Mouse (Mus musculus): ENCODE data around the gene Zfp46. TPM values are rescaled to one million over a fixed set of nuclear protein-coding genes. Genes with fewer than 3 reads are reported as not detected.

Gene Zfp46
- polyA plus RNA-seq, 1 experiment = 26.3 TPM

DNA sequence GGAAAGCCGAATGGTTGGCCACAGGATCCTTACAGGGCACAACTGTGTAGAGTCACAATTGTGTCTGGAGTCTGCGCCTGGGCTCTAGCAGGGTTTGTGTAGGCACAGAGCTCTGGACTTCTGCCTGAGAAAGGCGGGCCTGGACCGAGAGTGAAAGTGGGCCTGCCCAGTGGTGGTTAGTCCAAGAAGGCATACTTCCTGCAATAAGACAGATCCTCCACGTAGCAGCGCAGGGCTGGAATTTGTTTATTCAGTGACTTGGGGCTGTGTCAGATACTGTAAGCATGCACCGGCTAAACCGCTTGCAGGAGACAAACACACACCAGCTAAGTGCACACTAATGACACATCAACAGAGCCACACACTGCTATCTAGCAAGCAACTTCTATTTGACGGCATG is 34.7 kb upstream of the Zfp46 start:
- no peak for TF ChIP-seq POLR2A (IDR thresholded peaks at IDR 0.05; ENCODE audit: borderline replicate concordance, insufficient read depth, low read length)
- TF ChIP-seq CTCF (IDR thresholded peaks at IDR 0.05; ENCODE audit: borderline replicate concordance, insufficient read depth, low read depth, low read length) = no peak
- no peak for DNase-seq
- H3K4me3 ChIP-seq (replicated peaks; ENCODE audit: insufficient read depth, low read depth, low read length) = no peak overlapping the region
- peaks cover 11% of the 10 kb centered on the region for H3K4me1 ChIP-seq (ENCODE audit: control insufficient read depth, insufficient read depth, low read length)
- no peak overlapping the region for H3K27ac ChIP-seq (ENCODE audit: insufficient read depth, low read length)
- H3K27me3 ChIP-seq (ENCODE audit: control insufficient read depth, insufficient read depth, low read length) = peaks cover 9% of the 10 kb centered on the region; the same call in 1 of the 2 replicates
- 49% methylated on average over 9 of the region's 9 CpGs for WGBS

- no peaks in the 10 kb centered on the region for H3K27me3 ChIP-seq (ENCODE audit: control insufficient read depth, insufficient read depth, low read length)
- 56% methylated on average over 6 of the region's 6 CpGs for WGBS
- TF ChIP-seq POLR2A (IDR thresholded peaks at IDR 0.05; ENCODE audit: borderline replicate concordance, insufficient read depth, low read length) (no peak), CTCF (IDR thresholded peaks at IDR 0.05; ENCODE audit: borderline replicate concordance, insufficient read depth, low read depth, low read length) (no peak)
- no peaks in the 10 kb centered on the region for H3K4me1 ChIP-seq (ENCODE audit: control insufficient read depth, insufficient read depth, low read length)
- H3K4me3 ChIP-seq (replicated peaks; ENCODE audit: insufficient read depth, low read depth, low read length) = no peak overlapping the region
- H3K27ac ChIP-seq (ENCODE audit: insufficient read depth, low read length) = no peak overlapping the region
- no peak for DNase-seq
These were observed 28.6 kb upstream of the Zfp46 start for GRCm38 (mm10) chr4:136255919-136256318.

- TF ChIP-seq POLR2A (IDR thresholded peaks at IDR 0.05; ENCODE audit: borderline replicate concordance, insufficient read depth, low read length) (no peak), CTCF (IDR thresholded peaks at IDR 0.05; ENCODE audit: borderline replicate concordance, insufficient read depth, low read depth, low read length) (no peak)
- 80% methylated on average over 10 of the region's 10 CpGs for WGBS
These were observed 27.8 kb upstream of the Zfp46 start for GRCm38 (mm10) chr4:136256696-136257095.

DNA sequence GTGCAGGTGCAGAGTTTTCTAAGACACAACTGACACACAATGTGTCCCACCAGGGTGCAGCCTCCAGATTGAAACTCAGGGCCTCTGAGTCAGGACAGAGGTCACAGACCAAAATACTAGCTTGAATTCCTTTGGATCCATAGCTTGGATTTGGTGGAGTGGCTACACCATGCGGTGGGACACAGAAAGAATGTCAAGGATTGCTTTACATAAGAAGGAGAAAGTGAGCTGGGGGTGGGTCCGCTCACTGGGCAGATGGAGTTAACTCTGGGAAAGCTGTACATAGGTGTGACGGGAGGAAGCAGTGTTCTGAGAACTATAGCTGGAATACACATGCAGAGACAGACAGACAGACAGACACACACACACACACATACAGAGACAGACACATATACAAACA is 24.6 kb upstream of the Zfp46 start:
- TF ChIP-seq POLR2A (IDR thresholded peaks at IDR 0.05; ENCODE audit: borderline replicate concordance, insufficient read depth, low read length) (no peak), CTCF (IDR thresholded peaks at IDR 0.05; ENCODE audit: borderline replicate concordance, insufficient read depth, low read depth, low read length) (no peak)
- no peak overlapping the region for H3K4me3 ChIP-seq (replicated peaks; ENCODE audit: insufficient read depth, low read depth, low read length)
- no peaks in the 10 kb centered on the region for H3K27me3 ChIP-seq (ENCODE audit: control insufficient read depth, insufficient read depth, low read length)
- no peak overlapping the region for H3K27ac ChIP-seq (ENCODE audit: insufficient read depth, low read length)
- no peak for DNase-seq
- WGBS = 63% methylated on average over 3 of the region's 3 CpGs
- no peaks in the 10 kb centered on the region for H3K4me1 ChIP-seq (ENCODE audit: control insufficient read depth, insufficient read depth, low read length)

More at GRCm38 (mm10) chr4:136256696-136257095, 27.8 kb upstream of the Zfp46 start:
- Histone ChIP-seq H3K27me3 (ENCODE audit: control insufficient read depth, insufficient read depth, low read length) (no peaks in the 10 kb centered on the region), H3K4me1 (ENCODE audit: control insufficient read depth, insufficient read depth, low read length) (no peaks in the 10 kb centered on the region), H3K27ac (ENCODE audit: insufficient read depth, low read length) (no peak overlapping the region), H3K4me3 (replicated peaks; ENCODE audit: insufficient read depth, low read depth, low read length) (no peak overlapping the region)
- no peak for DNase-seq

DNA sequence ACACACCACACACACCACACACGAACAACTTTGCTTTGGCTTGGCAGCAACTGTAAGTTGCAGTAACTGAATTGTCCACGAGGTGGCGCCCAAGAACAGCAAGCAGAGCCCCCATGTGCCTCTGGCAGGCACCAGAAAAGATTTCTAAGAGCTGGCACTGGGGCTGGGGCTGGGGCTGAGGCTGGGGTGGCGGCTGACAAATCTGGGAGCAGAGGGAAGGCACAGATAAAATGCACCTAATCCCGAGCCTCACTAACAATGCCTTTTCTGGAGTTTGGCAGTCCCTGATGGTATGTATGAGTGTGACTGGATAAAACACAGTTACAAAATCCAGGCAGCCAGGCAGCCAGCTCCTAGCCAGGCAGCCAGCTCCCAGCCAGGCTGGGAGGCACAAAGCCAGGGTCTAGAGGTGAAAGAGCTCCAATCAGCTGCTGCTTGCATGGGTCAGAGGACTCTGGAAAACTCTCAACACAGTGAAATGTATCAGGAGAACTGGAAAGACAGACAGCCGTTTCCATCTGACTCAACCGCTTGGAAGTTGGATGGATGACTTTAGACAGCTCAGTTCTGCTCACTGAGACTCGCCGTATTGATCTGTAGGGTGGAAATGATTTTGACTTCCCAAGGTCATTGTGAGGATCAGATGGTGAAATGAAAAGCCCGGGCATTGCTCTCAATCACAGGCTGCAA is 23.8 kb upstream of the Zfp46 start:
- Histone ChIP-seq H3K4me3 (replicated peaks; ENCODE audit: insufficient read depth, low read depth, low read length) (no peak overlapping the region), H3K27me3 (ENCODE audit: control insufficient read depth, insufficient read depth, low read length) (no peaks in the 10 kb centered on the region), H3K27ac (ENCODE audit: insufficient read depth, low read length) (no peak overlapping the region), H3K4me1 (ENCODE audit: control insufficient read depth, insufficient read depth, low read length) (no peaks in the 10 kb centered on the region)
- TF ChIP-seq POLR2A (IDR thresholded peaks at IDR 0.05; ENCODE audit: borderline replicate concordance, insufficient read depth, low read length) (no peak), CTCF (IDR thresholded peaks at IDR 0.05; ENCODE audit: borderline replicate concordance, insufficient read depth, low read depth, low read length) (peak; percentile 86)
- WGBS = 16% methylated on average over 10 of the region's 10 CpGs
- DNase-seq = peak; percentile 61 to 82

GRCm38 (mm10) chr4:136261912-136262311 is 22.6 kb upstream of the Zfp46 start:
- no peak for DNase-seq
- 86% methylated on average over 10 of the region's 10 CpGs for WGBS
- Histone ChIP-seq H3K4me3 (replicated peaks; ENCODE audit: insufficient read depth, low read depth, low read length) (no peak overlapping the region), H3K27me3 (ENCODE audit: control insufficient read depth, insufficient read depth, low read length) (no peaks in the 10 kb centered on the region), H3K4me1 (ENCODE audit: control insufficient read depth, insufficient read depth, low read length) (no peaks in the 10 kb centered on the region), H3K27ac (ENCODE audit: insufficient read depth, low read length) (no peak overlapping the region)
- TF ChIP-seq POLR2A (IDR thresholded peaks at IDR 0.05; ENCODE audit: borderline replicate concordance, insufficient read depth, low read length) (no peak), CTCF (IDR thresholded peaks at IDR 0.05; ENCODE audit: borderline replicate concordance, insufficient read depth, low read depth, low read length) (no peak)

- H3K4me1 ChIP-seq (ENCODE audit: control insufficient read depth, insufficient read depth, low read length) = no peaks in the 10 kb centered on the region
- no peaks in the 10 kb centered on the region for H3K27me3 ChIP-seq (ENCODE audit: control insufficient read depth, insufficient read depth, low read length)
- DNase-seq = no peak
- no peak overlapping the region for H3K27ac ChIP-seq (ENCODE audit: insufficient read depth, low read length)
- TF ChIP-seq POLR2A (IDR thresholded peaks at IDR 0.05; ENCODE audit: borderline replicate concordance, insufficient read depth, low read length) = no peak
- TF ChIP-seq CTCF (IDR thresholded peaks at IDR 0.05; ENCODE audit: borderline replicate concordance, insufficient read depth, low read depth, low read length) = no peak
- no peak overlapping the region for H3K4me3 ChIP-seq (replicated peaks; ENCODE audit: insufficient read depth, low read depth, low read length)
- 85% methylated on average over 4 of the region's 4 CpGs for WGBS
These were observed 20.9 kb upstream of the Zfp46 start for GRCm38 (mm10) chr4:136263555-136263954.

DNA sequence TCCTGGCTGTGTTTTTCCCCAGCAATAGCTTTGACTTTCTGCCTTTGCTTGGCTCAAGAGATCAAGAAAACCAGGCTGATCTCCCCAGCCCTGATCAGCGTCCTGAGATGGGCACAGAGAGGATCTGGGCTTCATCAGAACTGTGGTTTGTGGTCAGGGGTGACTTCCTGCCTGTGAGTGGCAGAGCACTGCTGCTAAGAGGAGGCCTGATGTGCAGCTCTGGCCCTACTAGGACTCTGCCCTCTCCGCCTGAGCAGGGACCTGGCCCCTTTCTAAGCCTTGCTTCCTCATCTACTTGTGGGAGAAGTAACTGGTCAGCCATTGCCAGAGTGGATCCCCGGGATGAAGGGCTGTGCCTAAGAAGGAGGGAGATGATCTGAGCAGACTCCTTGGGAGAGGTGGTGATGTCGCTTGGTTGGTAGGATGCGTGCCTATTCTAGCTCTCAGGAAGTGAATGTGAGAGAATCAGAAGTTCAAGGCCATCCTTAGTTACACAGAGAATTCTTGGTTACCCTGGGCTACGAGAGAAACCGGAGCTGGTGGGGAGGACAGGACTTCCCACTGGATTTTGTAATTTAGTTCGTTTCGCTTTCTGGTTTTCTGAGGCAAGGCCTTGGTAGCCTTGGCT is 17.7 kb upstream of the Zfp46 start:
- no peak for DNase-seq
- 84% methylated on average over 9 of the region's 9 CpGs for WGBS
- H3K27me3 ChIP-seq (ENCODE audit: control insufficient read depth, insufficient read depth, low read length) = no peaks in the 10 kb centered on the region
- no peak for TF ChIP-seq CTCF (IDR thresholded peaks at IDR 0.05; ENCODE audit: borderline replicate concordance, insufficient read depth, low read depth, low read length)
- TF ChIP-seq POLR2A (IDR thresholded peaks at IDR 0.05; ENCODE audit: borderline replicate concordance, insufficient read depth, low read length) = no peak
- no peak overlapping the region for H3K4me3 ChIP-seq (replicated peaks; ENCODE audit: insufficient read depth, low read depth, low read length)
- H3K4me1 ChIP-seq (ENCODE audit: control insufficient read depth, insufficient read depth, low read length) = no peaks in the 10 kb centered on the region
- H3K27ac ChIP-seq (ENCODE audit: insufficient read depth, low read length) = no peak overlapping the region

All from cerebellum, adult 2 months (tissue).